In the genomic region with DNA sequence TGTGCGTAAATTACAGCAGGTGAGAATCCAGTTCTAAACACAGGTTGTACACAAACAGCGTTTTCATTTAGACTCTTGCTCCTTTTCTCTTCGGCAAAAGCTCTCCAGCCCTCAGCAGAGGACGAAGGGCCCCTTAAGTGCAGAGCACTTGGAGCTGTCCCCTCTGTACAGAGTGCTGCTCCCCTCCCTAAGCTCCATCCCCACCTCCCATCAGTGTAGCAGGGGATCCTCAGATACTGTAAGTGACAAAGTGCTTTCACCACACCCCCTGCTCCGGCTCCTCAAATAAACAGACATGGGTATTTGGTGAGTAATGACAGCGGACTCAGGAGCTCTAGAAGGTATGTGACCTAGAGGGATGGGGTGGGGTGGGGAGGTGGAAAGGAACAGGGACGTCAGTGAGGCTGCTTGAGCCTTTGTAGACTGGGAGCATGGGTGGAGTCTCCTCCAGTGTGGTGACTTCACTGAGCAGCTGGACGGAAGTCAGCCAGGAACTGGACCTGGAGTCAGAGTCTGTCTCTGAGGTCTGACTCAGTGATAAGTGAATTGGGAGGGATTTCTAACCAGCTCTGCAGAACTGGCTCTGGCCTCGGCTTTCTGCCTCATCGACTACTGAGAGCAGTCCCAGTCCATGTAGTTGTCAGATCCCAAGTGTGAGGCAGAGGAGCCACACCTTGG, we compare ENCODE assay signal across 12 mouse cellular contexts. TPM values are rescaled to one million over a fixed set of nuclear protein-coding genes. Genes with fewer than 3 reads are reported as not detected.
A peak's percentile ranks its signal among the peaks of the same experiment; 100 is the strongest.
DNase-seq lines count a peak whose midpoint lies in the region; ATAC-seq and TF ChIP-seq lines count a peak whose summit lies in the region.
"Had no signal": no experiment of that assay in that cellular context is flagged by ENCODE, and none has a peak within 500 bp of the region (broad histone marks: within the 10 kb centered on the region; RNA-seq: fewer than 3 reads in every experiment).

No protein-coding gene starts in this region.

- no peaks in the 10 kb centered on the region for H3K9me3 ChIP-seq in midbrain, embryonic 10.5 days (replicated peaks)
- no peaks in the 10 kb centered on the region for H3K9me3 ChIP-seq in midbrain, embryonic 13.5 days
- H3K9me3 ChIP-seq in hindbrain, embryonic 10.5 days, result no peaks in the 10 kb centered on the region

- H3K9ac ChIP-seq in midbrain, embryonic 13.5 days (replicated peaks), result no peak overlapping the region
- H3K9ac ChIP-seq in heart, adult 2 months (ENCODE audit: low read depth, low read length), result 0 out of 2 replicates have a peak overlapping the region, but pooled peaks have one; percentile 18

- WGBS in midbrain, embryonic 10.5 days, result 74% methylated on average over 10 of the region's 10 CpGs
- 84% methylated on average over 10 of the region's 10 CpGs for WGBS in midbrain, embryonic 13.5 days
- WGBS in heart, adult 2 months, result 40% methylated on average over 10 of the region's 10 CpGs
- WGBS in hindbrain, embryonic 10.5 days, result 80% methylated on average over 10 of the region's 10 CpGs

- TF ChIP-seq POLR2A in heart, adult 2 months (IDR thresholded peaks at IDR 0.05; ENCODE audit: insufficient read depth, low read depth, low read length), result 0 out of 2 replicates have a peak, but pooled peaks have one; percentile 29

- H3K27ac ChIP-seq in midbrain, embryonic 10.5 days (replicated peaks), result 0 out of 2 replicates have a peak overlapping the region, but pooled peaks have one; percentile 17
- H3K27ac ChIP-seq in midbrain, embryonic 13.5 days, result no peak overlapping the region
- peak overlapping the region; percentile 67 for H3K27ac ChIP-seq in heart, adult 2 months
- H3K27ac ChIP-seq in hindbrain, embryonic 10.5 days, result no peak overlapping the region

- H3K36me3 ChIP-seq in midbrain, embryonic 10.5 days, result peaks cover 56% of the 10 kb centered on the region
- peaks cover 59% of the 10 kb centered on the region for H3K36me3 ChIP-seq in midbrain, embryonic 13.5 days
- H3K36me3 ChIP-seq in heart, adult 2 months (ENCODE audit: control insufficient read depth, insufficient read depth, low read length), result no peaks in the 10 kb centered on the region
- H3K36me3 ChIP-seq in hindbrain, embryonic 10.5 days, result peaks cover 52% of the 10 kb centered on the region

- no peak overlapping the region for H3K4me2 ChIP-seq in midbrain, embryonic 13.5 days (replicated peaks)

- no peaks in the 10 kb centered on the region for H3K4me1 ChIP-seq in midbrain, embryonic 10.5 days
- no peaks in the 10 kb centered on the region for H3K4me1 ChIP-seq in midbrain, embryonic 13.5 days (replicated peaks)
- H3K4me1 ChIP-seq in heart, adult 2 months (ENCODE audit: control insufficient read depth, insufficient read depth, low read length), result peaks cover 7% of the 10 kb centered on the region
- no peaks in the 10 kb centered on the region for H3K4me1 ChIP-seq in hindbrain, embryonic 10.5 days (replicated peaks)

- no peaks in the 10 kb centered on the region for H3K79me2 ChIP-seq in heart, adult 2 months (replicated peaks; ENCODE audit: control insufficient read depth, insufficient read depth, low read length)

- no peak for TF ChIP-seq CTCF in heart, adult 2 months (IDR thresholded peaks at IDR 0.05)

- H3K4me3 ChIP-seq in midbrain, embryonic 10.5 days, result no peak overlapping the region
- H3K4me3 ChIP-seq in midbrain, embryonic 13.5 days (replicated peaks), result no peak overlapping the region
- no peak overlapping the region for H3K4me3 ChIP-seq in heart, adult 2 months
- no peak overlapping the region for H3K4me3 ChIP-seq in hindbrain, embryonic 10.5 days

- TF ChIP-seq EP300 in heart, adult 2 months (IDR thresholded peaks at IDR 0.05; ENCODE audit: insufficient read depth, low read depth, low read length), result no peak

- DNase-seq in midbrain, embryonic 10.5 days (ENCODE audit: low spot score), result no peak
- DNase-seq in heart, adult 2 months, result peak; percentile 60 to 79
- DNase-seq in lung, adult 18-20 months, result peak; percentile 50 to 73
- no peak for DNase-seq in embryo, embryonic 9.5 days (ENCODE audit: extremely low spot score)
- no peak for DNase-seq in cerebellum, postnatal 4 days (ENCODE audit: low spot score in 2 of 2)
- no peak for DNase-seq in hindbrain, embryonic 10.5 days (ENCODE audit: low spot score)
- DNase-seq in right cerebral cortex, postnatal 10 days (ENCODE audit: low spot score in 2 of 2), result no peak
- DNase-seq: cerebellum, adult 8-10 months; layer of hippocampus, postnatal 36 days had no signal

- intact Hi-C loops in heart, adult 2 months (cut with DNase I), result no loop called here

- no peak for ATAC-seq in midbrain, embryonic 13.5 days

- H3K27me3 ChIP-seq in midbrain, embryonic 10.5 days (ENCODE audit: low read depth, poor library complexity, severe bottlenecking), result no peaks in the 10 kb centered on the region
- H3K27me3 ChIP-seq in midbrain, embryonic 13.5 days, result no peaks in the 10 kb centered on the region
- H3K27me3 ChIP-seq in heart, adult 2 months (ENCODE audit: control insufficient read depth, insufficient read depth, low read length), result no peaks in the 10 kb centered on the region
- no peaks in the 10 kb centered on the region for H3K27me3 ChIP-seq in hindbrain, embryonic 10.5 days (ENCODE audit: insufficient read depth, poor library complexity, severe bottlenecking)

RNA-seq across cellular contexts. Expression of gene Smbd1, which starts 11.6 kb away (rescaled TPM):
- polyA plus RNA-seq in midbrain, embryonic 10.5 days (2016; fragmentation: Nextera tagmentation; extraction: Ambion mirVana), result not detected in 2 replicates
- polyA plus RNA-seq in midbrain, embryonic 13.5 days (2015; fragmentation: Nextera tagmentation; extraction: Ambion mirVana), result not detected in 2 replicates
- not detected for total RNA-seq in heart, adult 2 months (2021)
- polyA plus RNA-seq in heart, adult 2 months (2012; rRNA removed), result not detected in 2 replicates
- polyA plus RNA-seq in hindbrain, embryonic 10.5 days (2016; fragmentation: Nextera tagmentation; extraction: Ambion mirVana), result not detected in 2 replicates
- total RNA-seq: layer of hippocampus, postnatal 36 days; MEL had no signal
- polyA plus RNA-seq: frontal cortex, adult 2 months had no signal

RNA-seq across cellular contexts. Expression of gene Muc20, which starts 24.7 kb away (rescaled TPM):
- not detected in 2 replicates for polyA plus RNA-seq in midbrain, embryonic 10.5 days (2016; fragmentation: Nextera tagmentation; extraction: Ambion mirVana)
- not detected in 2 replicates for polyA plus RNA-seq in midbrain, embryonic 13.5 days (2015; fragmentation: Nextera tagmentation; extraction: Ambion mirVana)
- total RNA-seq in heart, adult 2 months (2021), result under 1 TPM; 0.30 to 0.47 TPM
- 0.94 TPM in 1 of 2 replicates, not detected in the other for polyA plus RNA-seq in heart, adult 2 months (2012; rRNA removed)
- polyA plus RNA-seq in hindbrain, embryonic 10.5 days (2016; fragmentation: Nextera tagmentation; extraction: Ambion mirVana), result 0.09 TPM in 1 of 2 replicates, not detected in the other
- total RNA-seq: layer of hippocampus, postnatal 36 days; MEL had no signal
- polyA plus RNA-seq: frontal cortex, adult 2 months had no signal

RNA-seq across cellular contexts. Expression of gene Fyttd1, which starts 55.4 kb away (rescaled TPM):
- polyA plus RNA-seq in midbrain, embryonic 10.5 days (2016; fragmentation: Nextera tagmentation; extraction: Ambion mirVana), result 92.6 and 95.0 TPM in 2 replicates
- 110 and 126 TPM in 2 replicates for polyA plus RNA-seq in midbrain, embryonic 13.5 days (2015; fragmentation: Nextera tagmentation; extraction: Ambion mirVana)
- total RNA-seq in heart, adult 2 months (2021), result 100 to 1,000 TPM; 101 to 108 TPM
- 13.4 and 22.5 TPM in 2 replicates for polyA plus RNA-seq in heart, adult 2 months (2012; rRNA removed)
- polyA plus RNA-seq in hindbrain, embryonic 10.5 days (2016; fragmentation: Nextera tagmentation; extraction: Ambion mirVana), result 78.1 and 97.4 TPM in 2 replicates

RNA-seq across cellular contexts. Expression of gene Rubcn, which starts 55.7 kb away (rescaled TPM):
- polyA plus RNA-seq in midbrain, embryonic 10.5 days (2016; fragmentation: Nextera tagmentation; extraction: Ambion mirVana), result 19.0 and 22.0 TPM in 2 replicates
- polyA plus RNA-seq in midbrain, embryonic 13.5 days (2015; fragmentation: Nextera tagmentation; extraction: Ambion mirVana), result 26.2 and 29.2 TPM in 2 replicates
- 10 to 100 TPM; 27.6 to 30.0 TPM for total RNA-seq in heart, adult 2 months (2021)
- polyA plus RNA-seq in heart, adult 2 months (2012; rRNA removed), result 44.1 and 59.3 TPM in 2 replicates
- 21.7 and 22.6 TPM in 2 replicates for polyA plus RNA-seq in hindbrain, embryonic 10.5 days (2016; fragmentation: Nextera tagmentation; extraction: Ambion mirVana)

Comparison
In these comparisons a context has a peak if more than half of its experiments do, and no peak if none do; other contexts are left out.
1. H3K27ac ChIP-seq: peak in midbrain, embryonic 10.5 days (single experiment) and heart, adult 2 months (single experiment); none in midbrain, embryonic 13.5 days (single experiment) and hindbrain, embryonic 10.5 days (single experiment).
2. DNase-seq: peak in heart, adult 2 months (2 of 2) and lung, adult 18-20 months (2 of 2); none in midbrain, embryonic 10.5 days (single experiment), embryo, embryonic 9.5 days (single experiment), cerebellum, postnatal 4 days (0 of 2), hindbrain, embryonic 10.5 days (single experiment) and right cerebral cortex, postnatal 10 days (0 of 2).